Mouse (Mus musculus) E14TG2a.4 (cell line): ENCODE data around the gene Wbp4.
"Not testable (repeated sequence)": the region's sequence is repeated elsewhere in the genome, so short reads cannot be mapped to it uniquely, and the experiment has no call there.

ENCODE experiments used
- H3K27me3 ChIP-seq: 2 replicates; pipeline ENCODE4 v1.6.1; 2014; ENCODE audit warnings: low read length, control low read depth; ENCODE audit not compliant: insufficient read depth
- H3K36me3 ChIP-seq: 2 replicates; pipeline ENCODE4 v1.6.1; 2014; ENCODE audit warnings: low read length, control low read depth; ENCODE audit not compliant: insufficient read depth
- H3K4me1 ChIP-seq: replicated peaks from 2 replicates; pipeline ENCODE4 v1.6.1; 2014; ENCODE audit warnings: low read depth, low read length, control low read depth
- H3K4me3 ChIP-seq: replicated peaks from 2 replicates; pipeline ENCODE4 v1.5.1; 2014; ENCODE audit warnings: mild to moderate bottlenecking, low read length
- H3K9me3 ChIP-seq: 2 replicates; pipeline ENCODE4 v1.6.1; 2014; ENCODE audit warnings: low read length, control low read depth
- CTCF ChIP-seq: conservative IDR thresholded peaks from 2 replicates; pipeline ENCODE4 v1.5.1; 2014; ENCODE audit warnings: low read length
- NANOG ChIP-seq: IDR thresholded peaks from 2 replicates; pipeline ENCODE4 v1.6.1; 2014; ENCODE audit warnings: borderline replicate concordance, low read length, mixed read lengths
- POU5F1 ChIP-seq: IDR thresholded peaks from 2 replicates; pipeline ENCODE4 v1.6.1; 2014; ENCODE audit warnings: low read length, borderline replicate concordance

Gene Wbp4

DNA sequence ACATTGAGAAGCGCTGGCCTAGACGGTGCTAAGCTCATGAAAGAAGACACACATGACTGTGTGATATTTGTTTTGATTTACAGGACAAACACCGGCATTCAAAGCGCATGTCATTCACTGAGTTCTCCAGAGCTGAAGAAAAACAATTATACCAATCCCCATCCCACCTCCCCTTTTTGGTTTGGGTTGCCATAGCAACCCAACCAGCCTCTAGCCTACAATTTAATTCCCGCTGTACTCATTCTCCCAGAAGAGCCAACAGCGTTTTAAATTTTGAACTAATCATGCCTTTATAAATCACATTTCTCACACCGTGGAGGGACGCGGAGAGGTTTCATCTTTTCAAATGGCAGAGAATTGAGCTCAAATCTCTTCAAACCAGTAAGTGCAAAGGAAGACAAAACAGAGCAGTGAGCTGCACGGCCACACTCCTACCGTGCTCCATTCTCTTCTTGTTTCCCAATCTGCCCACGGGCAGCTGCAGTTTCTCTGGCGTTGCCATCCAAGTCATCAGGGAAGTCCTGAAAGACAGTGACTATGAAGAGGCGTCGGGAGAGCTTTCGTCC lies 36.2 kb downstream of the Wbp4 start:
- Histone ChIP-seq H3K4me3 (no peak overlapping the region), H3K27me3 (0 out of 2 replicates have a peak, but pooled peaks cover 6% of the 10 kb centered on the region), H3K36me3 (no peaks in the 10 kb centered on the region), H3K9me3 (no peaks in the 10 kb centered on the region), H3K4me1 (no peaks in the 10 kb centered on the region)
- TF ChIP-seq CTCF: no peak
- no peak for TF ChIP-seq POU5F1
- TF ChIP-seq NANOG: no peak

DNA sequence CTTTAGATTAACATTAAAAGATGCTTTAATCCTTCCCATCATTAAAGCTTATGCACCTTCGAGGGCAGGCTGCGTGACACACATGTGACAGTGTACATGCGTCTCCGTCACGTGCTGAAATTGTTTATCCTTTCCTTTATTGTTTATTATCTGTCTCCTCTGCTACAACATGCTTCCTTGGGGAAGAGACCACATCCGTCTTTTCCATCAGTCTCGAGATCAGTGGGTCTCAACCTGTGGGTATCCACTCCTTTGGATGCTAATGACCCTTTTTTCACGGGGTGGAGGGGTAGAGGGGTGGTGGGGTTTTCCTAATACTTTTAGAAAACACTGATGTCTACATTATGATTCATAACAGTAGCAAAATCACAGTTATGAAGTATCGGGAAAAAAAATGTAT lies 36.7 kb downstream of the Wbp4 start:
- Histone ChIP-seq H3K4me1 (no peaks in the 10 kb centered on the region), H3K27me3 (0 out of 2 replicates have a peak, but pooled peaks cover 6% of the 10 kb centered on the region), H3K36me3 (no peaks in the 10 kb centered on the region), H3K4me3 (no peak overlapping the region), H3K9me3 (peaks cover 3% of the 10 kb centered on the region; the same call in 1 of the 2 replicates)
- TF ChIP-seq POU5F1 (no peak), CTCF (no peak), NANOG (no peak)

DNA sequence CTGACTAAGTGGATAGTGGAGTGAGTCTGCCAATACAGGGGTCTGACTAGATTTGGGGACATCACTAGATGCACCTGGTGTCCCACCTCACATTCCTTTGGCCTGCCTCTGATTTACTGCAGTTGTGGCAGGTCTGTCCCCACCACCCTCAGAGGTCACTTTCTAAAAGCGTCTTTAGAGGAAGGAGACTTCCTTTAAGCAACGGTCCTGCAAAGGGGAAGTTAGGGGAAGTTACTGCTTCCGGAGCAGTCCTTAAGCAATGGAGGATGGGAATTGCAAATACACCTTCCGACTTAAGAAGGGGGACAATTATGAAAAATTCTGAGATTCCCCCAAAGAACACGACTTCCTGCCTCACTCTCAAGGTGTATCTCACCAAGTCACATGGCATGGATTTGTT lies 39.9 kb downstream of the Wbp4 start:
- Histone ChIP-seq H3K4me1 (no peaks in the 10 kb centered on the region), H3K9me3 (peaks cover 15% of the 10 kb centered on the region), H3K36me3 (no peaks in the 10 kb centered on the region), H3K4me3 (no peak overlapping the region), H3K27me3 (0 out of 2 replicates have a peak, but pooled peaks cover 6% of the 10 kb centered on the region)
- TF ChIP-seq NANOG: no peak
- TF ChIP-seq CTCF: no peak
- TF ChIP-seq POU5F1: no peak

DNA sequence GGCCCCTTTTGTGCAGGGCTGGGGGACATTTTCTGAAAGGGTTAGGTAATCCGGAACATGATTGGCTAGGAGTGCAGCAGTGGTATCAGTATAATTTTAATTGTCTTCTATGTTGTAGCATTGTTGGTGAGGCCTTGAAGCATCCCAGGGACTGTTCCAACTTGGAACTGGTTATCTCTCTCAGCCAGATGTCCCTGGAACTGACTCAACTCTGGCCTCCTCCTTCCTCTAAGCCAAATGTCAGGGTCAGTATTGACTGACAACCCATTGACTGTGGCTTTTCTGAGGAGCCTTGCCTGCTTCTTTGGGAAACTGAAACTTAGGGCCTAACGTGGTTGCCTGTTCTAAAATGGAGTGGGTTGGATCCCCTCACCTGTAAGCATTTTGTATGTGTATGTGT lies 40.7 kb downstream of the Wbp4 start:
- H3K4me3 ChIP-seq: no peak overlapping the region
- TF ChIP-seq CTCF (no peak), NANOG (no peak), POU5F1 (no peak)
- H3K36me3 ChIP-seq: no peaks in the 10 kb centered on the region
- H3K9me3 ChIP-seq: peaks cover 19% of the 10 kb centered on the region
- H3K4me1 ChIP-seq: no peaks in the 10 kb centered on the region
- H3K27me3 ChIP-seq: 0 out of 2 replicates have a peak, but pooled peaks cover 6% of the 10 kb centered on the region

DNA sequence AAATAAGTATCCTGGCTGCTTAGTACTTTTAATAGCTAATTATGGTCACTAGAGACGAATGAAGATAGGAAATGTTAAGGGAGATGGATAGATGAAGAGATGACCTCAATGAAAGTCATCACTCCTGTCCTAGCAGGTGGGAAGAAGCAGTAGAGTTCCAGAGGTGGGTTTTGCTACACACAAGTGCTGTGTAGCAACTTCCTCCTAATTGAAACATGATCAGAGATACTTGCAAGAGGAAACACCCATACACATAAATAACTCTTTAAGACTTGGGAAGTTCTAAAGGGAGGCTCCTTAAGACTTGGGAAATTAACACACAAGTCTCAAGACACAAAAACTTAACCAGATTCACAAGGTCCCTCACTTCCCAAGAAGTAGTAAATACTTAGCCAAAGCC lies 47.3 kb downstream of the Wbp4 start:
- no peaks in the 10 kb centered on the region for H3K4me1 ChIP-seq
- H3K9me3 ChIP-seq: peaks cover 13% of the 10 kb centered on the region
- no peaks in the 10 kb centered on the region for H3K27me3 ChIP-seq
- H3K36me3 ChIP-seq: no peaks in the 10 kb centered on the region
- no peak for TF ChIP-seq NANOG
- no peak for TF ChIP-seq CTCF
- no peak for TF ChIP-seq POU5F1
- H3K4me3 ChIP-seq: no peak overlapping the region

DNA sequence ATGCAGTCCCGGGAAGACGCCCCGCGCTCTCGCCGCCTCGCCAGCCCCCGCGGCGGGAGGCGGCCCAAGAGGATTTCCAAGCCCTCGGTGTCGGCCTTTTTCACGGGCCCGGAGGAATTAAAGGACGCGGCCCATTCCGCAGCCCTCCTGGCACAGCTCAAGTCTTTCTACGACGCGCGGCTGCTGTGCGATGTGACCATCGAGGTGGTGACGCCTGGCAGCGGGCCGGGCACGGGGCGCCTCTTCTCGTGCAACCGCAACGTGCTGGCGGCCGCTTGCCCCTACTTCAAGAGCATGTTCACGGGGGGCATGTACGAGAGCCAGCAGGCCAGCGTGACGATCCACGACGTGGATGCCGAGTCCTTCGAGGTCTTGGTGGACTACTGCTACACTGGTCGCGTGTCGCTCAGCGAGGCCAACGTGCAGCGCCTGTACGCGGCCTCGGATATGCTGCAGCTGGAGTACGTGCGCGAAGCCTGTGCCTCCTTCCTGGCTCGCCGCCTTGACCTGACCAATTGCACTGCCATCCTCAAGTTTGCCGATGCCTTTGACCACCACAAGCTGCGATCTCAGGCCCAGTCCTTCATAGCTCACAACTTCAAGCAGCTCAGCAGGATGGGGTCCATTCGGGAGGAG lies 54.5 kb downstream of the Wbp4 start:
- peaks cover 14% of the 10 kb centered on the region for H3K27me3 ChIP-seq
- H3K4me3 ChIP-seq: peak overlapping the region; percentile 76
- peaks cover 38% of the 10 kb centered on the region for H3K4me1 ChIP-seq
- H3K36me3 ChIP-seq: peaks cover 17% of the 10 kb centered on the region; the same call in 1 of the 2 replicates
- H3K9me3 ChIP-seq: not testable (repeated sequence)

DNA sequence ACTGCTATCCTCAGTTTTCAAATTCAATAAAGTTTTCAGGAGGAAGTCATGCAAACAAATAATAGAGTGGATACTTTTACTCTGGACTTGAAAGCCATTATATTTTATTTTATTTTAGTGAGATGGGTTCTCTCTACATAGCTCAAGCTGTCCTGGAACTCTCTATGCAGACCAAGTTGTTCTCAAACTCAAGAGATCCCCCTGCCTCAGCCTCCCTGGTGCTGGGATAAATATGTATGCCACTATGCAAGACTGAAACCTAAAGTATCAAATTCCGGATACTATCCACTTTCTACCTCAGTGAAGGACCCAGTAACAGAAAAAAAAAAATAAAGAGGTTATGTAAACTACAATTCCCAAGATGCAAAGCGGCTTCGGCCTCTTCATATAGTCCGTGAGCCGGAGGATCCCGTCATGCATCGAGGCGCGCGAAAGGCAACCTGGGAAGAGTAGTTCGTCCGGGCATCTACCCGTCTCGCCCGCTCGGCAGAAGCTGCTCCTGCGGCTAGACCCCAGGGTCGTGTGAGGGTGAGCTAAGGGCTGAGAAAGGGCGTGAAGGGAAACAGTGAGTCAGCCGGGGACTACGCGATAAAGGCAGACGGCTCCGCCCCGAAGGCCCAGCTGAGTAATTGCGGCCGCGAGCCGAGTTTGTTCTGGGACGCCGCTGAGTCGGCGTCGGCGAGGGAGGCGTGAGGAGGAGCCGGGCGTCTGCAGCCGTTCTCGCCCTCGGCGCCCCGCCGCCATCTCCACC lies 55.2 kb downstream of the Wbp4 start, which contains the start of gene Kbtbd7:
Gene Kbtbd7, plus strand, starts transcription at position 533 of the 751 bp plus-strand sequence.
- Histone ChIP-seq H3K9me3 (no peaks in the 10 kb centered on the region), H3K36me3 (peaks cover 17% of the 10 kb centered on the region; the same call in 1 of the 2 replicates), H3K4me3 (peak within 1 kb of the TSS; percentile 76), H3K4me1 (peaks cover 38% of the 10 kb centered on the region), H3K27me3 (peaks cover 14% of the 10 kb centered on the region)
- no peak for TF ChIP-seq POU5F1

DNA sequence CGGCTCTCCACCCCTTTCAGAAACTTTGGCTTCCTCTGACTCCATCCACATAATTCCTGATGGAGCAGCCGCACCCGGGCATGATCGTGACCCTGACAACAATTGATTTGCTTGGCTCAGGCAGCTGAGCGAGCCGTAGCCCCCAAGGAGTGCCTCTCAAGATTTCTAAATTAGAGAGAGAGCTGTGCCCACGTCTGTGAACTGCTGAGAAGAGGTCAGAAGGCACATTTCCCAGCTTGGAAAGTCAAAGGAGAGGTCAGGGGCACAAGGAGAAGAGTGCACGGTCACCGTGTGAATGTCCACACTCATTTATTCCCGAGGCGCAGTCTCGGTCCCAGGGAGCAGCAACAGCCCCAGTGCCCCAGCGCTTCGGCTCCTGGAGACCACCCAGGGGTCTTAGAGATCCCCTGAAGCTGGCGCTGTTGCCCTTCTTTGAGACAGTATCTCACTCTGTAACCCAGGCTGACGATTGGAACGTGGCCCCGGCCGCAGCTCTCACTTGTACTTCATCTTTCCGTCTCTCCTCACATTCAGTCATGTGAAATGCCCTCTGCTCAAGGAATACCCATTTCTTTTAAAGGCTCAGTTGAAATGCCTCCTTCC lies 61.1 kb downstream of the Wbp4 start:
- no peaks in the 10 kb centered on the region for H3K9me3 ChIP-seq
- TF ChIP-seq CTCF (no peak), POU5F1 (no peak), NANOG (no peak)
- H3K27me3 ChIP-seq: no peaks in the 10 kb centered on the region; the same call in 1 of the 2 replicates
- peaks cover 32% of the 10 kb centered on the region for H3K4me1 ChIP-seq
- peaks cover 30% of the 10 kb centered on the region for H3K36me3 ChIP-seq
- H3K4me3 ChIP-seq: peak overlapping the region; percentile 39

DNA sequence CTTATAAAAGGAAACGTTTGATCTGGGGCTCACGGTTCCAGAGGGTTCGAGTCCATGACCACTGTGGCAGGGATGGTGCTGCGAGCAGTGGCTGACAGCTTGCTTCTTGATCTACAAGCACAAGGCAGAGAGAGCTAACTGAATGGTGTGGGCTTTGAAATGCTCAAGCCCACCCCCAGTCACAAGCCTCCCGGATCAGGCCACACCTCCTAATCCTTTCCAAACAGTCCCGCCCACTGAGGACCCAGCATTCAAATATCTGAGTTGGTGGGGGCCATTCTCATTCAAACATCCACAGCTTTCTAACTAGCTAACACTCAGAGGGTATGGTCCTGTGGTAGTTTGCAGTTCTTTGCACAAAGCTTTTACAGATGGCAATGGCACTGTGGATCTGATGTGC lies 68.2 kb downstream of the Wbp4 start:
- H3K4me3 ChIP-seq: no peak overlapping the region
- H3K4me1 ChIP-seq: peaks cover 10% of the 10 kb centered on the region; the same call in 1 of the 2 replicates
- H3K36me3 ChIP-seq: peaks cover 47% of the 10 kb centered on the region
- 0 out of 2 replicates have a peak, but pooled peaks cover 6% of the 10 kb centered on the region for H3K9me3 ChIP-seq
- H3K27me3 ChIP-seq: no peaks in the 10 kb centered on the region
- TF ChIP-seq CTCF: no peak
- TF ChIP-seq NANOG: no peak
- TF ChIP-seq POU5F1: no peak
